Mouse (Mus musculus) heart, adult 18-20 months (tissue): ENCODE results near the gene Gm10721. TPM values are rescaled to one million over a fixed set of nuclear protein-coding genes. Genes with fewer than 3 reads are reported as not detected.
"Not testable (repeated sequence)": the region's sequence is repeated elsewhere in the genome, so short reads cannot be mapped to it uniquely, and the experiment has no call there.

Source experiments
- DNase-seq, 2 experiments: peaks; one replicate each; pipeline ENCODE4 v3.0.0; 2021 to 2022; ENCODE audit warnings: mixed read lengths in 1 of 2
- microRNA-seq, 2 experiments: library from miRNA; unstranded; fragments of <30 nt; microRNA quantifications; one replicate each; pipeline ENCODE4 v1.2.0; 2022
- total RNA-seq, 2 experiments: library from RNA; stranded (reverse); gene quantifications; 2 replicates each; pipeline ENCODE4 v1.2.3; 2021

Gm10721 gene
- total RNA-seq, 2 experiments from 2014 or later: 0.57 to 0.77 TPM

GRCm38 (mm10) chr9:3025653-3026052 is 12.7 kb downstream of the Gm10721 start:
- DNase-seq: peak; percentile 54 to 73

- DNase-seq: not testable (repeated sequence)
Measured at GRCm38 (mm10) chr9:3026136-3026535, 13.2 kb downstream of the Gm10721 start.

- DNase-seq: not testable (repeated sequence)
Measured at GRCm38 (mm10) chr9:3026741-3027140, 13.8 kb downstream of the Gm10721 start.

- not testable (repeated sequence) for DNase-seq
Measured at GRCm38 (mm10) chr9:3027200-3027599, 14.3 kb downstream of the Gm10721 start.

- peak; percentile 8 to 11 for DNase-seq
Measured at GRCm38 (mm10) chr9:3029276-3030000, 16.5 kb downstream of the Gm10721 start.

GRCm38 (mm10) chr9:3030677-3031318 is 17.9 kb downstream of the Gm10721 start:
- not testable (repeated sequence) for DNase-seq

GRCm38 (mm10) chr9:3034299-3034698 is 21.4 kb downstream of the Gm10721 start, which contains the start of gene Gm17535:
Gm17535 (plus strand) TSS chr9:3034599.
- not testable (repeated sequence) for DNase-seq

- not testable (repeated sequence) for DNase-seq
Measured at GRCm38 (mm10) chr9:3036577-3036976, 23.6 kb downstream of the Gm10721 start, which contains the start of gene Gm10715. Gm10715 (plus strand) TSS chr9:3036877.

GRCm38 (mm10) chr9:3038161-3038560 is 25.2 kb downstream of the Gm10721 start:
- not testable (repeated sequence) for DNase-seq

Small RNAs within 50 kb of the gene (microRNA-seq; reads per million reads assigned to microRNA genes)
- gene Mir101c: 0 reads per million in 2 experiments

Other genes starting within 250 kb of the Gm10721 start
- not detected for gene Gm10722, start 12.2 kb upstream of the Gm10721 start, total RNA-seq
- not detected for gene Gm11168, start 9.8 kb upstream of the Gm10721 start, total RNA-seq
- not detected for gene Gm10720, start 2.5 kb downstream of the Gm10721 start, total RNA-seq
- gene Gm10719, start 4.3 kb downstream of the Gm10721 start, total RNA-seq: 1 to 10 TPM in 1 of 2 experiments, not detected in 1; 1.3 TPM
- gene Gm10718, start 10.4 kb downstream of the Gm10721 start, total RNA-seq: under 1 TPM; 0.47 to 0.95 TPM
- not detected for gene Gm10717, start 12.3 kb downstream of the Gm10721 start, total RNA-seq
- not detected for gene Gm17535, start 21.5 kb downstream of the Gm10721 start, total RNA-seq
- not detected for gene Gm10715, start 23.7 kb downstream of the Gm10721 start, total RNA-seq